Mouse (Mus musculus) forebrain, embryonic 11.5 days (tissue): ENCODE measurements around the gene Tex14. TPM values are rescaled to one million over a fixed set of nuclear protein-coding genes. Genes with fewer than 3 reads are reported as not detected.
"Not testable (repeated sequence)": the region's sequence is repeated elsewhere in the genome, so short reads cannot be mapped to it uniquely, and the experiment has no call there.

Experiments
- ATAC-seq: fragments of 200-750 bp; cut with Nextera tagmentation; replicated peaks from 2 replicates; pipeline ENCODE4 v1.8.0; 2017; ENCODE audit warnings: moderate TSS enrichment; ENCODE audit not compliant: low FRiP score
- DNase-seq: peaks from one replicate; pipeline ENCODE4 v3.0.0-alpha.2; 2017; ENCODE audit warnings: low spot score
- H3K27ac ChIP-seq: fragments of 300-500 bp; sonication (generic); 2 replicates; pipeline ENCODE4 v1.5.1; 2014; ENCODE audit warnings: low read depth, low read length
- H3K27me3 ChIP-seq: fragments of 300-500 bp; sonication (generic); 2 replicates; pipeline ENCODE4 v1.6.1; 2014; ENCODE audit warnings: mild to moderate bottlenecking, low read length, mixed read lengths; ENCODE audit not compliant: control insufficient read depth, insufficient read depth
- H3K36me3 ChIP-seq: fragments of 300-500 bp; sonication (generic); 2 replicates; pipeline ENCODE4 v1.6.1; 2014; ENCODE audit warnings: mild to moderate bottlenecking, low read length, moderate library complexity, mixed read lengths; ENCODE audit not compliant: control insufficient read depth, insufficient read depth
- H3K4me1 ChIP-seq: fragments of 300-500 bp; sonication (generic); replicated peaks from 2 replicates; pipeline ENCODE4 v1.6.1; 2014; ENCODE audit warnings: low read length, mixed read lengths; ENCODE audit not compliant: control insufficient read depth, insufficient read depth
- H3K4me2 ChIP-seq: fragments of 300-500 bp; sonication (generic); 2 replicates; pipeline ENCODE4 v1.6.1; 2014; ENCODE audit warnings: low read depth, mild to moderate bottlenecking, low read length, moderate library complexity, mixed read lengths; ENCODE audit not compliant: severe bottlenecking
- H3K4me3 ChIP-seq: fragments of 300-500 bp; sonication (generic); 2 replicates; pipeline ENCODE4 v1.5.1; 2014; ENCODE audit warnings: low read depth, low read length
- H3K9ac ChIP-seq: fragments of 300-500 bp; sonication (generic); 2 replicates; pipeline ENCODE4 v1.6.1; 2014; ENCODE audit warnings: low read length
- H3K9me3 ChIP-seq: fragments of 300-500 bp; sonication (generic); 2 replicates; pipeline ENCODE4 v1.6.1; 2016; ENCODE audit warnings: low read length, mixed read lengths; ENCODE audit not compliant: control insufficient read depth
- WGBS: fragments of 180-500 bp; shearing (Covaris S2); extraction: QIAGEN DNeasy Blood & Tissue Kit; methylation state at CpG from one replicate; pipeline ENCODE4 v1.1.7; 2014; 5-methylcytosine and 5-hydroxymethylcytosine counted together
- polyA plus RNA-seq: library from polyadenylated mRNA; unstranded; fragments of >200 nt; fragmentation: Nextera tagmentation; extraction: Ambion mirVana; gene quantifications from 2 replicates; pipeline ENCODE4 v1.2.1, GENCODE M21; 2014

Gene Tex14
- polyA plus RNA-seq, 1 experiment from 2014 or later: 0.33 TPM

DNA sequence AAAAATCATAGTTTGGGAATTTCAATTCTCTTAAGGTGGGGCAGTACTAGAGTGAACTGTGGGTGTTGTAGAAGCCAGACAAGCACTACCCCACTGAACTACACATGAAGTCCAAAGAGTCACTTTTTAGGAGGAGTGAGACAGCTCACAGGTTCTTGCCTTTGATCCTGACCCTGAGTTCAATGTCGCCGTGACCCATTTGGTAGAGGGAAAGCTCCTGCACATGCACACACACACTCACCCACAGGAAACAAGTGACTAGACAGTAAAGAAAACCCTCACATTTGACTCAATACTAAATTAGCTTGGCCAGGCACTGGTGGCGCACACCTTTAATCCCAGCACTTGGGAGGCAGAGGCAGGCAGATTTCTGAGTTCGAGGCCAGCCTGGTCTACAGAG, 20.3 kb upstream of the Tex14 start:
- ATAC-seq: no peak
- Histone ChIP-seq H3K4me1 (no peaks in the 10 kb centered on the region), H3K9me3 (no peaks in the 10 kb centered on the region), H3K9ac (no peak overlapping the region), H3K27me3 (no peaks in the 10 kb centered on the region), H3K27ac (no peak overlapping the region), H3K4me3 (no peak overlapping the region), H3K4me2 (no peak overlapping the region), H3K36me3 (no peaks in the 10 kb centered on the region)
- no peak for DNase-seq
- 97% methylated on average over 4 of the region's 4 CpGs for WGBS

DNA sequence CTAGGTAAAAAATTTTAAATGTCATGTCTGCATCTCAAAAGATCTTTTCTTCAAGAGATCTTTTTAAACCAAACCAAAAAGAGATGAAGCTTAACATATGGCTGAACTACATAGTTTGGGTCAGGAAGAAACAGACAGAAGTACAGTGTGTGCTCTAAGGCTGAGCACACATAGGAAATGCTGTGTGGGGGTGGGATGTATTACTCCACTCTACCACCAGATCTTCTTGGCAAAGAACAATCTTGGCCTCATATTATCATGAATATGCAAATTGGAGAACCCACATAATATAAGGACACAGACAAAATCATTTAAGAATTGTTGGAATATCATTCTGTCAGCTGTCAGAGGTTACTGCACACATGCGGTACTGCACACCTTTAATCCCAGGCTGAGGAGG, 19.2 kb upstream of the Tex14 start:
- WGBS: 92% methylated on average over 1 of the region's 1 CpGs
- Histone ChIP-seq H3K4me3 (no peak overlapping the region), H3K4me1 (no peaks in the 10 kb centered on the region), H3K36me3 (no peaks in the 10 kb centered on the region), H3K27ac (no peak overlapping the region), H3K4me2 (no peak overlapping the region), H3K9ac (no peak overlapping the region), H3K27me3 (no peaks in the 10 kb centered on the region), H3K9me3 (no peaks in the 10 kb centered on the region)
- no peak for DNase-seq
- ATAC-seq: no peak

GRCm38 (mm10) chr11:87393855-87394254, 11.0 kb upstream of the Tex14 start:
- no peak overlapping the region for H3K4me3 ChIP-seq
- ATAC-seq (no peak), DNase-seq (no peak)
- WGBS: 68% methylated on average over 1 of the region's 1 CpGs
- H3K4me1 ChIP-seq: no peaks in the 10 kb centered on the region
- H3K27ac ChIP-seq: no peak overlapping the region
- H3K27me3 ChIP-seq: no peaks in the 10 kb centered on the region
- H3K36me3 ChIP-seq: no peaks in the 10 kb centered on the region
- no peak overlapping the region for H3K4me2 ChIP-seq
- H3K9ac ChIP-seq: no peak overlapping the region
- no peaks in the 10 kb centered on the region for H3K9me3 ChIP-seq

- Histone ChIP-seq H3K36me3 (no peaks in the 10 kb centered on the region), H3K4me1 (no peaks in the 10 kb centered on the region), H3K4me3 (no peak overlapping the region), H3K27ac (no peak overlapping the region), H3K9me3 (no peaks in the 10 kb centered on the region), H3K27me3 (no peaks in the 10 kb centered on the region), H3K4me2 (no peak overlapping the region), H3K9ac (no peak overlapping the region)
- WGBS: 97% methylated on average over 2 of the region's 2 CpGs
- ATAC-seq: no peak
- DNase-seq: no peak
These were observed 6.5 kb upstream of the Tex14 start for GRCm38 (mm10) chr11:87398402-87398801.

GRCm38 (mm10) chr11:87404111-87404853, 583 bp upstream of the Tex14 start:
- Histone ChIP-seq H3K9ac (peak overlapping the region; percentile 76), H3K4me3 (peak overlapping the region; percentile 50), H3K9me3 (no peaks in the 10 kb centered on the region), H3K27ac (peak overlapping the region; percentile 85), H3K36me3 (no peaks in the 10 kb centered on the region), H3K4me1 (peaks cover 5% of the 10 kb centered on the region; the same call in 1 of the 2 replicates), H3K4me2 (peak overlapping the region; percentile 61), H3K27me3 (no peaks in the 10 kb centered on the region)
- ATAC-seq (peak; percentile 93), DNase-seq (peak; percentile 99)
- 3% methylated on average over 58 of the region's 58 CpGs for WGBS

- H3K27ac ChIP-seq, H3K4me2 ChIP-seq, H3K4me3 ChIP-seq, H3K4me1 ChIP-seq, H3K36me3 ChIP-seq, DNase-seq, H3K27me3 ChIP-seq, H3K9me3 ChIP-seq, ATAC-seq, H3K9ac ChIP-seq: not testable (repeated sequence)
- 77% methylated on average over 3 of the region's 3 CpGs for WGBS
These were observed 8.5 kb downstream of the Tex14 start for GRCm38 (mm10) chr11:87413412-87413811.

DNA sequence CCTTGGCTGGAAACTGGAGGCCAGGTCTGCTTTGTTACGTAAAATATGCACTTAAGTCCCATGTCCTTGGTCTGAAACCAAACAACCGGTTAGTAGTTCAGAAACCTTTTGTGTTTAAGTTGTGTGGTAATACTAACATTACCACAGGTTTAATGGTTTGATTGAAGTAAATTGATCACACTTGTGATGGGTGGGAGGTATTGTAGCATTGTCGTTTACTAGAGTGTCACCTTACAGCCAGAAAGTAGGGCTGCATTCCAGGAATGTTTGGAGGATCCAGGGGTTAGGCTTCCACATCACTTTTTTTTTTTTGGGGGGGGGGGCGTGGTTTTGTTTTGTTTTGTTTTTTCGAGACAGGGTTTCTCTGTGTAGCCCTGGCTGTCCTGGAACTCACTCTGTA, 11.3 kb downstream of the Tex14 start:
- no peak overlapping the region for H3K4me2 ChIP-seq
- H3K4me3 ChIP-seq: no peak overlapping the region
- no peaks in the 10 kb centered on the region for H3K4me1 ChIP-seq
- DNase-seq (no peak), ATAC-seq (no peak)
- H3K9ac ChIP-seq: no peak overlapping the region
- no peaks in the 10 kb centered on the region for H3K9me3 ChIP-seq
- no peak overlapping the region for H3K27ac ChIP-seq
- H3K36me3 ChIP-seq: no peaks in the 10 kb centered on the region
- WGBS: 56% methylated on average over 5 of the region's 5 CpGs
- H3K27me3 ChIP-seq: no peaks in the 10 kb centered on the region

DNA sequence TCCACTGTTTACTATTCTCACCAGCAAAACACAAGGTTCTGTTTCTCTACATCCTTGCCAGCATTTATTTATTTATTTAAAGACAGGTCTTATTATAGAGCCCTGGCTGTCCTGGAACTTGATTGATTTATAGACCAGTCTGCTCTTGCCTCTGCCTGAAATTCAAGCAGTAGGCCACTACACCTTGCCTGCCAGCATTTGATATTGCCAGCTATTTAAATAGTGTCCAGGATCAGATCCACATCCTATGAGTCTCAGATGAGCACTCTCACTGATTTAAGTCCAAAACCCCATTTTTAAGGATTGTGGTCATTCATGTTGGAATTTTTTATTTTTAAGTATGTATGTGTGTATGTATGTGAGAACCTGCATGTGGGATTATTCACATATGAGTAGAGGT, 16.0 kb downstream of the Tex14 start:
- H3K4me2 ChIP-seq: no peak overlapping the region
- no peaks in the 10 kb centered on the region for H3K36me3 ChIP-seq
- ATAC-seq (no peak), DNase-seq (no peak)
- no peaks in the 10 kb centered on the region for H3K4me1 ChIP-seq
- H3K27ac ChIP-seq: no peak overlapping the region
- H3K27me3 ChIP-seq: no peaks in the 10 kb centered on the region
- no peak overlapping the region for H3K4me3 ChIP-seq
- no peaks in the 10 kb centered on the region for H3K9me3 ChIP-seq
- no peak overlapping the region for H3K9ac ChIP-seq

- Histone ChIP-seq H3K4me3 (peak overlapping the region; percentile 12), H3K27me3 (no peaks in the 10 kb centered on the region), H3K36me3 (no peaks in the 10 kb centered on the region), H3K9me3 (no peaks in the 10 kb centered on the region), H3K4me1 (no peaks in the 10 kb centered on the region), H3K9ac (peak overlapping the region; percentile 53; the same call in 1 of the 2 replicates), H3K4me2 (peak overlapping the region; percentile 43; the same call in 1 of the 2 replicates), H3K27ac (no peak overlapping the region; the same call in 1 of the 2 replicates)
- WGBS: 36% methylated on average over 6 of the region's 6 CpGs
- no peak for ATAC-seq
- peak; percentile 61 for DNase-seq
These were observed 16.9 kb downstream of the Tex14 start for GRCm38 (mm10) chr11:87421760-87422201.
